Mouse (Mus musculus) bone marrow, adult 2 months (tissue): ENCODE measurements around the gene Gcm1. TPM values are rescaled to one million over a fixed set of nuclear protein-coding genes. Genes with fewer than 3 reads are reported as not detected.

Experiments used
- H3K27ac ChIP-seq: fragments of 200-500 bp; 2 replicates; pipeline ENCODE4 v1.5.1; 2012; ENCODE audit warnings: low read depth, mild to moderate bottlenecking, control low read depth, inconsistent platforms, low read length; ENCODE audit not compliant: control insufficient read depth, poor library complexity, insufficient read depth
- H3K4me1 ChIP-seq: fragments of 200-500 bp; 2 replicates; pipeline ENCODE4 v1.6.1; 2011; ENCODE audit warnings: low read length; ENCODE audit not compliant: control insufficient read depth, insufficient read depth
- H3K4me3 ChIP-seq: fragments of 200-500 bp; replicated peaks from 2 replicates; pipeline ENCODE3; 2011; ENCODE audit warnings: mild to moderate bottlenecking, low read depth, low read length, control low read depth; ENCODE audit not compliant: control insufficient read depth
- CTCF ChIP-seq: fragments of 200-500 bp; IDR thresholded peaks from 2 replicates; pipeline ENCODE4 v1.5.1; 2011; ENCODE audit warnings: low read length, control low read depth; ENCODE audit not compliant: control insufficient read depth, insufficient read depth
- POLR2A ChIP-seq: fragments of 200-500 bp; IDR thresholded peaks from 2 replicates; pipeline ENCODE4 v1.6.1; 2011; ENCODE audit warnings: low read depth, mild to moderate bottlenecking, control low read depth, low read length, borderline replicate concordance; ENCODE audit not compliant: control insufficient read depth
- WGBS: fragments of 180-500 bp; shearing (Covaris S2); methylation state at CpG from one replicate; pipeline ENCODE4 v1.1.7; 2018; 5-methylcytosine and 5-hydroxymethylcytosine counted together
- polyA plus RNA-seq: library from polyadenylated mRNA; stranded (reverse); fragments of >200 nt; gene quantifications from 2 replicates; pipeline ENCODE4 v1.2.4, GENCODE M21; 2011; ENCODE audit warnings: low replicate concordance; ENCODE audit not compliant: missing spikeins, insufficient read depth, insufficient read length

Gcm1 gene
- polyA plus RNA-seq, 1 experiment, result not detected

DNA sequence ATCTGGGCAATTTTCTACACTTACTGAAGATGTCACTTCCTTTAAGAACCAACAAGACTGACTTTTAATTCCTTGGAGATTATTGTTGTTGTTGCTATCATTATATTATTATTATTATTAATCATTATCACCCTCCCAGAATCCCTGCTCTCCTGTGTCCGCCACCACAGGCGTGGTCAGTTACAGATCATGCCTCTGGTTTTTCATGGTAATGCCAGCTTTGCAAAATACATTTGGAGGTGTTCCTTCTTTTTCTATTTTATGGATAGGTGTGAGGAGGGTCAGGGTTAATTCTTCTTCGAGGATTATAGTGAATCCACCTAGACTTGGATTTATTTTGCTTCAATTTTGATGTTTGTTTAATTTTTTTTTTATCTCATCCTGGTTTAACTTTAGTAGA lies 23.5 kb downstream of the Gcm1 start:
- 74% methylated on average over 3 of the region's 3 CpGs for WGBS
- no peak overlapping the region for H3K27ac ChIP-seq
- H3K4me1 ChIP-seq, result no peaks in the 10 kb centered on the region; the same call in 1 of the 2 replicates
- no peak overlapping the region for H3K4me3 ChIP-seq
- TF ChIP-seq CTCF, result no peak
- TF ChIP-seq POLR2A, result no peak

- 38% methylated on average over 2 of the region's 2 CpGs for WGBS
- H3K4me1 ChIP-seq, result no peaks in the 10 kb centered on the region; the same call in 1 of the 2 replicates
- no peak overlapping the region for H3K27ac ChIP-seq
- TF ChIP-seq CTCF, result no peak
- no peak for TF ChIP-seq POLR2A
- H3K4me3 ChIP-seq, result no peak overlapping the region
Measured at GRCm38 (mm10) chr9:78078240-78078639, 26.5 kb downstream of the Gcm1 start.

GRCm38 (mm10) chr9:78081835-78082234 lies 30.1 kb downstream of the Gcm1 start:
- H3K27ac ChIP-seq, result no peak overlapping the region
- WGBS, result 93% methylated on average over 7 of the region's 7 CpGs
- no peak overlapping the region for H3K4me3 ChIP-seq
- TF ChIP-seq POLR2A, result no peak
- no peak for TF ChIP-seq CTCF
- peaks cover 1% of the 10 kb centered on the region; the same call in 1 of the 2 replicates for H3K4me1 ChIP-seq

DNA sequence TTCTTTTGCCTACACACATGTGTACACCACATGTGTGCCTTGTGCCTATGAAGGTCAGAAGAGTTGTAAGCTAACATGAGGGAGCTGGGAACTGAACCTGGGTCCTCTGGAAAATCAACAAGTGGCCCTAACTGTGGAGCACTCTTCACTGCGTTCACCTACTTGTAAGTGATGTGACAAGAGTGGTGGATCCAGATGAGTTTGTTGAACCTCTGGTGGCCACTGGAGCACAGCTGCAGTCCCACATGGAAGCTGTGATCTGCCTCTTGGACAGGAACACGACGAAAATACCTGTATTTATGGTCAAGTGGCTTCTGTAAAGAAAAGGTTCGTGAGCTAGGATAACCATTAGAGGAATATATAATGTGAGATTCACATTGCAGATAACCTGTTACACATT lies 32.6 kb downstream of the Gcm1 start:
- H3K4me1 ChIP-seq, result peaks cover 1% of the 10 kb centered on the region; the same call in 1 of the 2 replicates
- TF ChIP-seq CTCF (no peak), POLR2A (no peak)
- H3K4me3 ChIP-seq, result no peak overlapping the region
- WGBS, result 90% methylated on average over 4 of the region's 4 CpGs
- H3K27ac ChIP-seq, result no peak overlapping the region

GRCm38 (mm10) chr9:78085722-78086287 lies 34.1 kb downstream of the Gcm1 start:
- H3K4me3 ChIP-seq, result no peak overlapping the region
- 16% methylated on average over 14 of the region's 14 CpGs for WGBS
- H3K4me1 ChIP-seq, result peaks cover 1% of the 10 kb centered on the region; the same call in 1 of the 2 replicates
- peak overlapping the region; percentile 80 for H3K27ac ChIP-seq
- TF ChIP-seq POLR2A, result no peak
- no peak for TF ChIP-seq CTCF

DNA sequence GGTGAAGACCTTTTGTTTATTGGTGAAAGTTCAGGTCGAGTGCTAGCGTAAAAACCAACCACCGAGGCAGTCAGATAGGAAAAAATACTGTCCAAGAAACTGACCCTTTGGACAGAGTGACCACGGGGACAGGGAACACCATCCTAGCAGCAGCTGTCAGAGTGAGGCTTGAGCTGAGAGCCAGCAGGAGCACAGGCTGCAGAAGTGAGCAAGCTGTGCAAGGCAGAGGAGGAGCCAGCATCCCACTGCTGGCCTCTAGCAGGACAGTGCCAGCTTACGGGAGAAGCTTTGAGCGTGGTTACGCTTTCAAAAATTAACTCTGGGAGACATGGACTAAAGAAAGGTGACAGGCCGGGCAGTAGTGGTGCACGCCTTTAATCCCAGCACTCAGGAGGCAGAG lies 36.0 kb downstream of the Gcm1 start:
- no peak for TF ChIP-seq POLR2A
- TF ChIP-seq CTCF, result no peak
- Histone ChIP-seq H3K4me1 (peaks cover 1% of the 10 kb centered on the region; the same call in 1 of the 2 replicates), H3K27ac (no peak overlapping the region), H3K4me3 (no peak overlapping the region)
- 93% methylated on average over 9 of the region's 9 CpGs for WGBS

GRCm38 (mm10) chr9:78088521-78088920 lies 36.8 kb downstream of the Gcm1 start:
- Histone ChIP-seq H3K27ac (no peak overlapping the region), H3K4me3 (no peak overlapping the region), H3K4me1 (peaks cover 1% of the 10 kb centered on the region; the same call in 1 of the 2 replicates)
- TF ChIP-seq CTCF, result no peak
- 71% methylated on average over 4 of the region's 4 CpGs for WGBS

- Histone ChIP-seq H3K27ac (no peak overlapping the region), H3K4me1 (peaks cover 1% of the 10 kb centered on the region; the same call in 1 of the 2 replicates), H3K4me3 (no peak overlapping the region)
- TF ChIP-seq CTCF (no peak), POLR2A (no peak)
- 84% methylated on average over 7 of the region's 7 CpGs for WGBS
Measured at GRCm38 (mm10) chr9:78088971-78089370, 37.2 kb downstream of the Gcm1 start.

- H3K4me3 ChIP-seq, result no peak overlapping the region
- no peak for TF ChIP-seq CTCF
- no peak for TF ChIP-seq POLR2A
- WGBS, result 90% methylated on average over 1 of the region's 1 CpGs
- no peak overlapping the region for H3K27ac ChIP-seq
- H3K4me1 ChIP-seq, result peaks cover 1% of the 10 kb centered on the region; the same call in 1 of the 2 replicates
Measured at GRCm38 (mm10) chr9:78089906-78090305, 38.2 kb downstream of the Gcm1 start.
